Mouse (Mus musculus) MEL (cell line): Measurements from ENCODE around the gene Etfa.

Experiments
- CTCF ChIP-seq, 3 experiments: IDR thresholded peaks in 2 of 3; conservative IDR thresholded peaks in 1 of 3; 2 replicates each; pipeline ENCODE4 v1.5.1; 2011 to 2012; ENCODE audit warnings: low read length in 3 of 3, low read depth in 2 of 3, mild to moderate bottlenecking in 2 of 3, improper control_type of control experiment in 1 of 3, inconsistent platforms in 1 of 3, mixed read lengths in 1 of 3, moderate library complexity in 1 of 3; ENCODE audit not compliant: control insufficient read depth in 1 of 3, insufficient read depth in 1 of 3, poor library complexity in 1 of 3, severe bottlenecking in 1 of 3
- GATA1 ChIP-seq: IDR thresholded peaks from 2 replicates; pipeline ENCODE4 v1.6.1; 2011; ENCODE audit warnings: low read depth, low read length, improper control_type of control experiment
- JUND ChIP-seq: IDR thresholded peaks from 2 replicates; pipeline ENCODE4 v1.6.1; 2011; ENCODE audit warnings: low read depth, mild to moderate bottlenecking, improper control_type of control experiment, low read length
- MAX ChIP-seq: IDR thresholded peaks from 2 replicates; pipeline ENCODE4 v1.6.1; 2011; ENCODE audit warnings: low read length, improper control_type of control experiment
- MEF2A ChIP-seq: IDR thresholded peaks from 2 replicates; pipeline ENCODE4 v1.6.1; 2014; ENCODE audit warnings: low read depth, mild to moderate bottlenecking, inconsistent platforms, low read length, improper control_type of control experiment; ENCODE audit not compliant: poor library complexity, insufficient replicate concordance, severe bottlenecking; ENCODE audit errors: extremely low read depth
- MYB ChIP-seq: IDR thresholded peaks from 2 replicates; pipeline ENCODE4 v1.6.1; 2011; ENCODE audit warnings: mild to moderate bottlenecking, low read depth, low read length, improper control_type of control experiment
- NRF1 ChIP-seq: IDR thresholded peaks from 2 replicates; pipeline ENCODE4 v1.6.1; 2014; ENCODE audit warnings: low read depth, mild to moderate bottlenecking, inconsistent platforms, low read length, improper control_type of control experiment, moderate library complexity; ENCODE audit not compliant: poor library complexity, insufficient read depth, severe bottlenecking
- SIN3A ChIP-seq: IDR thresholded peaks from 2 replicates; pipeline ENCODE4 v1.6.1; 2012; ENCODE audit warnings: low read length, improper control_type of control experiment, inconsistent platforms
- ZNF384 ChIP-seq: IDR thresholded peaks from 2 replicates; pipeline ENCODE4 v1.6.1; 2012; ENCODE audit warnings: low read depth, mild to moderate bottlenecking, inconsistent platforms, low read length, improper control_type of control experiment

- TF ChIP-seq NRF1: no peak
- no peak for TF ChIP-seq ZNF384
- TF ChIP-seq CTCF (IDR thresholded peaks at IDR 0.05 in 2 of 3, conservative IDR thresholded peaks at IDR 0.05 in 1 of 3; ENCODE audit: control insufficient read depth in 1 of 3, insufficient read depth in 1 of 3, low read depth in 2 of 3, low read length in 3 of 3, poor library complexity in 1 of 3, severe bottlenecking in 1 of 3): no peak
- TF ChIP-seq JUND: no peak
- no peak for TF ChIP-seq MAX
- TF ChIP-seq MYB: no peak
- TF ChIP-seq GATA1: no peak
- TF ChIP-seq MEF2A: no peak
- TF ChIP-seq SIN3A: no peak; the same call in 1 of the 2 replicates
Measured at GRCm38 (mm10) chr9:55511521-55511993, 486 bp downstream of the Etfa start.
